Mouse (Mus musculus) liver, embryonic 12.5 days (tissue): ENCODE results near the gene Acvr1b. TPM values are rescaled to one million over a fixed set of nuclear protein-coding genes. Genes with fewer than 3 reads are reported as not detected.

ENCODE experiments used
- ATAC-seq: fragments of 200-750 bp; cut with Nextera tagmentation; 2 replicates; pipeline ENCODE4 v1.8.0; 2017; ENCODE audit warnings: moderate number of reproducible peaks, mild to moderate bottlenecking, moderate library complexity
- H3K27ac ChIP-seq: fragments of 300-500 bp; sonication (generic); 2 replicates; pipeline ENCODE4 v1.5.1; 2016; ENCODE audit warnings: mild to moderate bottlenecking
- H3K27me3 ChIP-seq: fragments of 300-500 bp; sonication (generic); replicated peaks from 2 replicates; pipeline ENCODE4 v1.6.1; 2016; ENCODE audit warnings: mild to moderate bottlenecking, moderate library complexity
- H3K36me3 ChIP-seq: fragments of 300-500 bp; sonication (generic); 2 replicates; pipeline ENCODE4 v1.6.1; 2016; ENCODE audit warnings: mild to moderate bottlenecking, moderate library complexity
- H3K4me1 ChIP-seq: fragments of 300-500 bp; sonication (generic); 2 replicates; pipeline ENCODE4 v1.6.1; 2016
- H3K4me2 ChIP-seq: fragments of 300-500 bp; sonication (generic); 2 replicates; pipeline ENCODE4 v1.6.1; 2016; ENCODE audit warnings: mild to moderate bottlenecking, moderate library complexity
- H3K4me3 ChIP-seq: fragments of 300-500 bp; sonication (generic); 2 replicates; pipeline ENCODE4 v1.5.1; 2016; ENCODE audit warnings: mild to moderate bottlenecking, moderate library complexity
- H3K9ac ChIP-seq: fragments of 300-500 bp; sonication (generic); 2 replicates; pipeline ENCODE4 v1.6.1; 2016; ENCODE audit warnings: mild to moderate bottlenecking, moderate library complexity
- H3K9me3 ChIP-seq: fragments of 300-500 bp; sonication (generic); replicated peaks from 2 replicates; pipeline ENCODE4 v1.6.1; 2016; ENCODE audit warnings: mild to moderate bottlenecking, moderate library complexity
- WGBS: fragments of 180-500 bp; shearing (Covaris S2); methylation state at CpG from one replicate; pipeline ENCODE4 v1.1.7; 2016; ENCODE audit not compliant: insufficient replicate concordance; 5-methylcytosine and 5-hydroxymethylcytosine counted together
- polyA plus RNA-seq: library from polyadenylated mRNA; unstranded; fragments of >200 nt; fragmentation: Nextera tagmentation; extraction: Ambion mirVana; gene quantifications from 2 replicates; pipeline ENCODE4 v1.2.1, GENCODE M21; 2016

Gene Acvr1b
- polyA plus RNA-seq = 1.9 and 2.2 TPM in 2 replicates

- Histone ChIP-seq H3K4me1 (peaks cover 78% of the 10 kb centered on the region), H3K9ac (peak within 1 kb of the TSS; percentile 90), H3K27ac (peak within 1 kb of the TSS; percentile 63), H3K27me3 (peaks cover 23% of the 10 kb centered on the region), H3K4me3 (peak within 1 kb of the TSS; percentile 78), H3K36me3 (no peaks in the 10 kb centered on the region), H3K9me3 (no peaks in the 10 kb centered on the region), H3K4me2 (peak within 1 kb of the TSS; percentile 98)
- 1% methylated on average over 34 of the region's 87 CpGs for WGBS
- ATAC-seq = peak; percentile 88
These were observed at the start of gene Acvr1b for GRCm38 (mm10) chr15:101173421-101174211. Acvr1b (plus strand) TSS chr15:101174067.

DNA sequence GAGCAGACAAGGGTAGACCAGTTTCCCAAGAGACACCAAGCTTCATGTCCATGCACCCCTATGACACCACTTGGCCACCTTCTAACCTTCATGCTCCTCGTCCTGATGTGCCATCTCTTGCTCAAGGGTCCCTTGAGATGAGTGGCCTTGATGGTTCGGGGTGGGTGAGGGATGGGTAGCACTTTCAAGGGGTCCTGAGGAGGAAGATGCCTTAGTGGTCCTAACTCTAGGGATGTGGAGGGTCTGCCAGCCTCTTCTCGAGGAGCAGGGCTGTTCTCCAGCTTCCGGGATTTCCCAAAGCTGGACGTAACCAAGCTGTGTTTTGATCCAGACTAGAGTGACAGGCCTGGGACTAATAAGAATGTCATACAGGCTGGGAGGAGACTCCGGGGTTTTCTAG lies 48.3 kb upstream of the Acvr1b start:
- no peak overlapping the region for H3K4me3 ChIP-seq
- WGBS = 77% methylated on average over 6 of the region's 6 CpGs
- ATAC-seq = no peak

GRCm38 (mm10) chr15:101126876-101127544 lies 46.9 kb upstream of the Acvr1b start:
- ATAC-seq = no peak
- no peak overlapping the region for H3K9ac ChIP-seq
- 59% methylated on average over 12 of the region's 12 CpGs for WGBS
- no peak overlapping the region for H3K27ac ChIP-seq
- no peaks in the 10 kb centered on the region; the same call in 1 of the 2 replicates for H3K9me3 ChIP-seq
- no peaks in the 10 kb centered on the region for H3K36me3 ChIP-seq
- H3K27me3 ChIP-seq = peaks cover 77% of the 10 kb centered on the region
- no peak overlapping the region for H3K4me2 ChIP-seq
- H3K4me3 ChIP-seq = no peak overlapping the region
- H3K4me1 ChIP-seq = 0 out of 2 replicates have a peak, but pooled peaks cover 10% of the 10 kb centered on the region

More for the DNA sequence above, 48.3 kb upstream of the Acvr1b start:
- Histone ChIP-seq H3K4me2 (no peak overlapping the region), H3K36me3 (no peaks in the 10 kb centered on the region), H3K4me1 (0 out of 2 replicates have a peak, but pooled peaks cover 7% of the 10 kb centered on the region), H3K27ac (no peak overlapping the region), H3K27me3 (peaks cover 74% of the 10 kb centered on the region), H3K9me3 (no peaks in the 10 kb centered on the region; the same call in 1 of the 2 replicates), H3K9ac (no peak overlapping the region)

GRCm38 (mm10) chr15:101128181-101129089 lies 45.4 kb upstream of the Acvr1b start, which contains the start of gene Acvrl1:
Acvrl1 (plus strand) TSS chr15:101128522.
- ATAC-seq = no peak
- 5% methylated on average over 46 of the region's 46 CpGs for WGBS
- peaks cover 81% of the 10 kb centered on the region for H3K27me3 ChIP-seq
- no peaks in the 10 kb centered on the region; the same call in 1 of the 2 replicates for H3K9me3 ChIP-seq
- no peaks in the 10 kb centered on the region for H3K36me3 ChIP-seq
- H3K27ac ChIP-seq = no peak within 1 kb of the TSS
- H3K4me1 ChIP-seq = 0 out of 2 replicates have a peak, but pooled peaks cover 10% of the 10 kb centered on the region
- H3K9ac ChIP-seq = 0 out of 2 replicates have a peak within 1 kb of the TSS, but pooled peaks have one; percentile 47
- H3K4me2 ChIP-seq = peak within 1 kb of the TSS; percentile 59
- H3K4me3 ChIP-seq = peak within 1 kb of the TSS; percentile 36

DNA sequence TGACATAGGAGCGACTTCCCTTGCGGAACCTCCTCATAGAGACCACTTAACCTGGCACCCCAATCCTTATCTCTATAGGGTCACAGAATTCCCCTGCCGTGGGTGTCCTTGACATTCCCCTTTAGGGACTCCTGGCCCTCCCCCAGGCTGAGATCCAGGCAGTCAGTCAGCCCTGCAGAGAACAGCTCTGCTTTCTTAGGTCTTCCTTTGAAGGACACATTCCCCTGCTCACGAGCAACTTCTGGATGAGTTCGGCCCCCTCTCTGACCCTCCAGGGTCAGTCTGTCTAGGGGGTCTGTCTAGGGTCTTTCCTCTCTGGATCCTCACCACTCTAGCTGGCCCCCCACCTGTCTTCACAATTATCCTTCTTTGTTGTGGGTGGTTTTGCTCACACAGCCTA lies 44.5 kb upstream of the Acvr1b start:
- 25% methylated on average over 5 of the region's 5 CpGs for WGBS
- Histone ChIP-seq H3K27ac (no peak overlapping the region), H3K4me3 (no peak overlapping the region), H3K4me2 (peak overlapping the region; percentile 59; the same call in 1 of the 2 replicates), H3K9ac (no peak overlapping the region), H3K9me3 (no peaks in the 10 kb centered on the region; the same call in 1 of the 2 replicates), H3K36me3 (no peaks in the 10 kb centered on the region), H3K4me1 (peaks cover 16% of the 10 kb centered on the region; the same call in 1 of the 2 replicates), H3K27me3 (peaks cover 91% of the 10 kb centered on the region)
- no peak for ATAC-seq

- Histone ChIP-seq H3K4me3 (no peak overlapping the region), H3K4me1 (peaks cover 19% of the 10 kb centered on the region; the same call in 1 of the 2 replicates), H3K27me3 (peaks cover 99% of the 10 kb centered on the region), H3K9me3 (no peaks in the 10 kb centered on the region), H3K9ac (no peak overlapping the region), H3K4me2 (no peak overlapping the region), H3K36me3 (no peaks in the 10 kb centered on the region), H3K27ac (no peak overlapping the region)
- ATAC-seq = no peak
- 10% methylated on average over 11 of the region's 11 CpGs for WGBS
These were observed 42.4 kb upstream of the Acvr1b start for GRCm38 (mm10) chr15:101131498-101131897.

DNA sequence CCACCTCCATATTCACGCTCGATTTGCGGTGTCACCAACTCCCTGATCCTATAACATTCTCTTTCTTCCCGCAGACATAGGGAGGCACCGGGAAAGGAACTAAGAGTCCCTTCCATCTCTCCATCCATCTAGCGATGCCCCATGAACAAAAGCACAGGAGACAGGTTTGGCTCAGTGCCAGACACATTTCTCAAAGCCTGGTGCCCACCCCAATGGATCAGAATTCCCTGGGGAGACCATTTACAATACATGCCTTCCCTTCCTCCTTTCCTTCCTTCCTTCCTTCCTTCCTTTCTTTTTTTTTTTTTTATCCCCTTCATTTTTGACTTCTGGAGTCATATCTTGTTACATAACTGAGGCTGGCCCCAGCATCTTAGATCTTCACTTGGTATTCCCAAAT lies 41.8 kb upstream of the Acvr1b start:
- H3K9me3 ChIP-seq = no peaks in the 10 kb centered on the region
- no peak overlapping the region for H3K4me3 ChIP-seq
- no peaks in the 10 kb centered on the region for H3K36me3 ChIP-seq
- H3K27me3 ChIP-seq = peaks cover 98% of the 10 kb centered on the region
- WGBS = 51% methylated on average over 6 of the region's 6 CpGs
- peaks cover 19% of the 10 kb centered on the region; the same call in 1 of the 2 replicates for H3K4me1 ChIP-seq
- H3K4me2 ChIP-seq = no peak overlapping the region
- no peak for ATAC-seq
- no peak overlapping the region for H3K27ac ChIP-seq
- H3K9ac ChIP-seq = no peak overlapping the region

- H3K4me2 ChIP-seq = no peak overlapping the region
- H3K9me3 ChIP-seq = no peaks in the 10 kb centered on the region
- no peaks in the 10 kb centered on the region for H3K36me3 ChIP-seq
- no peak overlapping the region for H3K27ac ChIP-seq
- peaks cover 98% of the 10 kb centered on the region for H3K27me3 ChIP-seq
- H3K9ac ChIP-seq = no peak overlapping the region
- no peak overlapping the region for H3K4me3 ChIP-seq
- H3K4me1 ChIP-seq = peaks cover 22% of the 10 kb centered on the region
- ATAC-seq = no peak
- 40% methylated on average over 6 of the region's 6 CpGs for WGBS
These were observed 41.1 kb upstream of the Acvr1b start for GRCm38 (mm10) chr15:101132761-101133160.

- no peak overlapping the region for H3K9ac ChIP-seq
- peaks cover 21% of the 10 kb centered on the region for H3K4me1 ChIP-seq
- no peak overlapping the region for H3K4me3 ChIP-seq
- H3K27me3 ChIP-seq = peaks cover 97% of the 10 kb centered on the region
- H3K9me3 ChIP-seq = no peaks in the 10 kb centered on the region
- no peak for ATAC-seq
- 0 out of 2 replicates have a peak overlapping the region, but pooled peaks have one; percentile 17 for H3K4me2 ChIP-seq
- 25% methylated on average over 15 of the region's 15 CpGs for WGBS
- H3K27ac ChIP-seq = 0 out of 2 replicates have a peak overlapping the region, but pooled peaks have one; percentile 10
- no peaks in the 10 kb centered on the region for H3K36me3 ChIP-seq
These were observed 39.7 kb upstream of the Acvr1b start for GRCm38 (mm10) chr15:101133993-101134704.

DNA sequence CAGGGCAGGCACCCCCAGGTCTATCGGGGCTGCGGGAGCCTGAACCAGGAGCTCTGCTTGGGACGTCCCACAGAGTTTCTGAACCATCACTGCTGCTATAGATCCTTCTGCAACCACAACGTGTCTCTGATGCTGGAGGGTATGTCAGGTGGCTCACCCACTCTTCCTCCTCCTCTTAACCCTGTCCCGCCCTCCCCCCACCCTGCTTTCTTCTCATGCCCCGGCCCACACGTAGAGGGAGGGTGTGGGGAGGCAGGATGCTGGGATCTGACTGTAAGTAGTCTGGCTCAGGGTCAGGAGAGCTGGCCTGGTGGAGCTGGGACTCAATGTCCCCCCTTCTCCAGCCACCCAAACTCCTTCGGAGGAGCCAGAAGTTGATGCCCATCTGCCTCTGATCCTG lies 38.5 kb upstream of the Acvr1b start:
- peaks cover 34% of the 10 kb centered on the region for H3K4me1 ChIP-seq
- no peaks in the 10 kb centered on the region for H3K36me3 ChIP-seq
- no peak overlapping the region for H3K4me2 ChIP-seq
- no peak overlapping the region for H3K27ac ChIP-seq
- H3K4me3 ChIP-seq = no peak overlapping the region
- no peaks in the 10 kb centered on the region for H3K9me3 ChIP-seq
- ATAC-seq = no peak
- H3K27me3 ChIP-seq = peaks cover 88% of the 10 kb centered on the region
- H3K9ac ChIP-seq = no peak overlapping the region
- 48% methylated on average over 8 of the region's 8 CpGs for WGBS

DNA sequence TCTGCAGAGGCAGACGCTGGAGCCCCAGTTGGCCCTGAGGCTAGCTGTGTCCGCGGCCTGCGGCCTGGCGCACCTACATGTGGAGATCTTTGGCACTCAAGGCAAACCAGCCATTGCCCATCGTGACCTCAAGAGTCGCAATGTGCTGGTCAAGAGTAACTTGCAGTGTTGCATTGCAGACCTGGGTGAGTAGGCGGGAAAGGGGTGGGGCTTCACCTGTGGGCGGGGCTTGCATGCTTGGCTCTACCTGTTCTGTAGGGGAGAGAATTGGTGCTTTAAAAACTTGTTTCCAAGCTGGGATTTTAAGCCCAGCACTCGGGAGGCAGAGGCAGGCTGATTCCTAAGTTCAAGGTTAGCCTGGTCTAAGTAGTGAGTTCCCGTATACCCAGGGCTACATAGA lies 36.4 kb upstream of the Acvr1b start:
- Histone ChIP-seq H3K4me2 (no peak overlapping the region), H3K27ac (no peak overlapping the region), H3K9me3 (no peaks in the 10 kb centered on the region), H3K9ac (no peak overlapping the region), H3K27me3 (peaks cover 74% of the 10 kb centered on the region), H3K4me3 (no peak overlapping the region), H3K4me1 (peaks cover 44% of the 10 kb centered on the region), H3K36me3 (no peaks in the 10 kb centered on the region)
- WGBS = 76% methylated on average over 11 of the region's 11 CpGs
- no peak for ATAC-seq
